Mouse (Mus musculus): ENCODE measurements at regions not wholly inside any gene's neighbourhood (a gene's known extent, or its start where the extent isn't known, plus 50 kb on each side); places are given as distances from the start of the nearest gene placed in this dataset.

- DNase-seq (ENCODE audit: inconsistent ontology term): peak; percentile 48
These were observed 671.8 kb downstream of the 5730522E02Rik start for GRCm38 (mm10) chr11:25538641-25539258.

DNA sequence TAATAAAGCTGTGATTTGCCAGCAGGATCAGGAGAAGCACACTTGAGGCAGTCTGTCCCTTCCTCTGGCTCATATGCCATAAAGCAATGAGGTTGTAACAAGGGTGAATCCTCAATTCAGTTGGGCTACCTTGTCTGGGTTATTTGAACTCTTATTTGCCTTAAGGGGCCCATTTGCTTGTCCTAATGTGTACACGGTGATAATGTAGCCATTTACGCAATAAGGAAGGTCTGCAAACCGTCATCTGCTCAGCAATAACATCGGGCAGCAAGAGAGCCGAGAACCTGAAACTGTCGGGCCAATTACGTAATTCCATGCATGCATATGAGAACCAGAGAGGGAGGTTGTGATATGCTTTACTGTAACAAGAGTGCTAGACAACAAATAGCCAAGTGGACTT lies 674.5 kb downstream of the 5730522E02Rik start:
- no peak for DNase-seq (ENCODE audit: inconsistent ontology term)

DNA sequence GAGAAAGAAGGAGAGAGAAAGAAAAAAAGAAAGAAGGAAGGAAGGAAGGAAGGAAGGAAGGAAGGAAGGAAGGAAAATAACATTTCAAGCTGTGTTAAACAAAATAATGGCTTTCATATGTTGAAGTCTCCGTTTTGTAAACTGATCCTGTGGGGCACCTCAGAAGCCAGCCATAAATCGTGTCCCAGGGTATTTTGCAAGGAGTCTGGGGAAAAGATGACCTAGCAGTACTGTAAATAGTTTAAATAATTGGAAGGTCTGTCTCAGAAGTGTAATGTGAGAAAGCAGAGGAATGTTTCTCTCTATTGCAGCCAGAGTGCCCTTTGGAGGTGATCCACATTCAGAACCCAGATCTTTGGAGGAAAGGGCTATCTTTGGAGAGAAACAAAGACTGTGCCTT lies 677.5 kb downstream of the 5730522E02Rik start:
- DNase-seq (ENCODE audit: inconsistent ontology term): peak; percentile 6

- no peak for DNase-seq (ENCODE audit: inconsistent ontology term)
These were observed 678.7 kb downstream of the 5730522E02Rik start for GRCm38 (mm10) chr11:25531668-25532398.

- no peak for DNase-seq (ENCODE audit: inconsistent ontology term)
These were observed 682.5 kb downstream of the 5730522E02Rik start for GRCm38 (mm10) chr11:25528056-25528455.

GRCm38 (mm10) chr11:25518903-25519302 lies 691.7 kb downstream of the 5730522E02Rik start:
- no peak for DNase-seq (ENCODE audit: inconsistent ontology term)

DNA sequence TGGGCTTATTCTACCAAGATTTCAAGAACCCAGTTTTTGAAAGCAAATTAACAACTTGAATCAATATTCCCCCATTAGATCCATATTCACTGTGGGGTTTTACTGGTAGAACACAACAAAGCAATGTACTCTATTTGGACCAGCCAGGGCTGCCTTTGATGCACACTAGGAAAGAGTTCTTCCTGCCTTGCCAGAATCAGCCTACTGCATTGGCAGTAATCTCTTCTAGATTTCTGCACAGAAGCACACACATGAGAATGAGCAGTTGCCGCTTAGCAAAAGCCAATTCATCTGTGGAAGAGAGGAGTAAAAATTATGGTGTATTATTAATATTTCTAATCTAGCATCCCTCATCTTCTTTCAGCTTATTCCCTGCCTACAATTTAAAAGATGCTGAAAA lies 692.4 kb downstream of the 5730522E02Rik start:
- DNase-seq (ENCODE audit: inconsistent ontology term): no peak

DNA sequence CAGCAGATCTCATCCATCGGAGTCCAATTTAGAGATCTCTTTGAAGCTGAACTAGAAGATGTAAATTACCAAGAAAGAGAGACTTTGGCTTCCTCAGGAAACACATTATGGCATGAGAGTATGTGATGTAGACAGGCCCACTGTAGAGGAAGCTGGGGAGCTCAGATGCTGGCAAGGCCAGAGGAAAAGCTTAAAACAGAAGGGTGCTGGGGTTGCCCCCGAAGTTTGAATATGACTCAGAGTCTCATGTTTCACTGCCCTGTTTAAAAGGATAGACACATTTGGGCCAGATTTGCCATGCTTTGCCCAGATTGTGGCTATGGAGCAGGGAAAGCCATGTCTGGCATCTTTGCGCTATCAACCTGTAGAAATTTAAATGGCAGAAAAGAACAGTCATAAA lies 705.1 kb downstream of the 5730522E02Rik start:
- DNase-seq (ENCODE audit: inconsistent ontology term): no peak

GRCm38 (mm10) chr11:25473682-25474365 lies 736.7 kb downstream of the 5730522E02Rik start:
- DNase-seq (ENCODE audit: inconsistent ontology term): no peak

DNA sequence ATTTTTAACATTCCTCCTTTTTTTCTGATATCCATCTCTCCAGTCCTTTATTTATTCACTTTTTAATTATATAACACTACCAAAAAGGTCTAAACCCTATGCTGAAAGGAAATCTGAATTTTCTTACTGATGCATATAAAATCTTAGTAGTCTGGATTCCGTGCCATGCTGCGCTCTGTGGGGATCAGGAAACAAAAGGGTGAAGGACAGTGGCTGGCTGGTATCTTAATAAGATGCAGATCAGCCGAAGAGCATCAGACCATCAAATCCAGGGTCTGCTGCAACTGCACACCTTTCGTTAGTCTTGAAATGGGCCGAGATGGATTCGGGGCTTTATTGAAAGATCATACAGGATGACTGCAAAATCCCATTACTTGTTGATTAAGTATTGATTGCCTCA lies 740.7 kb downstream of the 5730522E02Rik start:
- DNase-seq (ENCODE audit: inconsistent ontology term): no peak

DNA sequence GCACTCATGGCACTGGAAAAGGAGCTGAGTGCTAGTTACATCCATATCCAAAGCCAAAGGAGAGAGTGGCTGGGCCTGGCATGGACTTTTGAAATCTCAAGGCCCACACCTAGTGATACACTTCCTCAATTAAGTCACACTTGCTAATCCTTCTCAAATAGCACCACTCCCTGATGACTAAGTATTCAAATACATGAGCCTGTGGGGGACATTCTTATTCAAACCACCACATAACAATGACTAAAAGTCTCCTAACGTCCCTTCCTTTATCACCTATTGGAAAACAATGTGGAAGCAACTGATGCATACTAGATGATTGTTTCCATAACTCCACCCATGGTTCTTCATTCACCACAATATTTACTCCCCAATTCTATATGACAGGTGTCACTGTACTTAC lies 773.4 kb downstream of the 5730522E02Rik start:
- DNase-seq (ENCODE audit: inconsistent ontology term): no peak

DNA sequence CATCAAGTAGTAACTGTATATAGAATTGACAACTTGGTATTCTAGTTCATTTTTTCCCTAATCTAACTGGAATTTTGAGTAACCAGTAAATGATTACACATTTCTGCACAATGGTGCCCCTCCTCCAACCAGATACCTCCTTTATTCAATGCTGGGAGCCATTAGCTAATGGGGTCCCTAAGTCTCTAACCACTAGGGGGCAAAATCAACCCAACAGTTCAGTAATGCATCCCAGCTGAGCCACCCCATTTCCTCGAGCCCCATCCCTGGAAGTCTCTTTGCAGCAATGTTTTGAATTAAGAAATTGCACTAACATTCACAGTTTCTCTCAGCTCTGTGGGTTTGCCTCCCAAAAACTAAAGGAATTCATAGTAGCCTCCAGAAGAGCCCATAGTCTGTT lies 774.9 kb downstream of the 5730522E02Rik start:
- no peak for DNase-seq (ENCODE audit: inconsistent ontology term)

- no peak for DNase-seq (ENCODE audit: inconsistent ontology term)
These were observed 787.4 kb downstream of the 5730522E02Rik start for GRCm38 (mm10) chr11:25423186-25423585.

DNA sequence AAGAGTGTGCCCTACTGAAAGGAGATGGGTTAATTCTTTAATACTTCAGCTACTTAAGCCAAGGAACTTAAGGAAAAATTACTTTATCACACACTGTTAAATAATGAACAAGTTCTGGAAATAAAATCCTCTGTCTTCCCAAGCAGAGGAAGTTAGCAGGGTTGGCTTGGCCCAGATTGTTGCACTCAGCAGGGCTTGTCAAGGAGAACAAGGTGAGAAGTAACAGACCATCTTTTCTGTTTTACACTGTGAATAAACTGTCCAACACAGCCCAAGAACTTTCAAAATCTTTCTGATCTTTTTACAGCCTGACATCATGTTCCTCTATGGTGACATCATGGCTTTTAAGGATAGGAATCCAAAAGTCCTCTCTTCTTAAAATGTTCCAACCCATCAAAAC lies 789.1 kb downstream of the 5730522E02Rik start:
- no peak for DNase-seq (ENCODE audit: inconsistent ontology term)

GRCm38 (mm10) chr11:25410403-25411090 lies 800.0 kb downstream of the 5730522E02Rik start:
- no peak for DNase-seq (ENCODE audit: inconsistent ontology term)

DNA sequence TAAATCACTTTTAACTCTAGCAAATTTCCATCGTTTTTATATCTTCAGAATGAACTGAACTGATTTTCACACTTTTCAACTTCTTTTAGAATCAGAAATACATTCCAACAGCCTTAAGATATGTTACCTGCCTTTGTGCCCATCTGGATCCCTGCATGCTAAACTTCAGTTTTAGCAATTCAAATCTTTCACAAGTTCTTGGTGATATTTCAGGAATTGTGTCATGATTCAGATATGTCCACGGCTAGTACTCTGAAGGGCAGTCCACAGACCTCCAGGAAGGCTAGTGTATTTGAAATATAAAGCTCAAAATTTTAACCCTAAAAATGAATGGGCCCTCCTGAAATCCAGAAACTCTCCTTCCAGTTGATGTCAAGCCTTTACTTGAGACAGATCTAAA lies 818.9 kb downstream of the 5730522E02Rik start:
- DNase-seq (ENCODE audit: inconsistent ontology term): no peak

GRCm38 (mm10) chr11:25367111-25367510 lies 843.5 kb downstream of the 5730522E02Rik start:
- DNase-seq (ENCODE audit: inconsistent ontology term): peak; percentile 51

- peak; percentile 35 for DNase-seq (ENCODE audit: inconsistent ontology term)
These were observed 845.1 kb downstream of the 5730522E02Rik start for GRCm38 (mm10) chr11:25365433-25365832.

DNA sequence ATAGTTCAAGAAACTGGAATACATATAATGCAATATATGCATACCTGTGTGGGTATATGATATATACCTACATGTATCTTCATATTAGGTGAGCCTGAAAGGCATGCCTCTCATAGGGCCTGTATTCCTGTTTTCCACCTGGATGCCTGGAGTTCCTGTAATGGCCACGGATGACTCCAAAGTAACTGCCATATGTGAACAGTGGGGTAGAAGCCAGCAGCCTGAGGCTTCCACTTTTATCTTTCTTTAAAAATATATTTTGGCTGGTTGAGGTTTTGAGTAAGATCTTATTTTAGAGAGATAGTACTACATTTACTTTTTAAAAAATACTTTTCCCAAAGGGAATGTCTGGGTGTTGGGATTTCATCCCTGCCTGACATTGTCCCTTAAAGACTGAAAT lies 850.8 kb downstream of the 5730522E02Rik start:
- DNase-seq (ENCODE audit: inconsistent ontology term): no peak

- DNase-seq (ENCODE audit: inconsistent ontology term): peak; percentile 6
These were observed 852.7 kb downstream of the 5730522E02Rik start for GRCm38 (mm10) chr11:25357717-25358411.

All from Muller cell, postnatal 12 days (primary cell).